ENCODE assay signal across 21 mouse cellular contexts in the genomic region with DNA sequence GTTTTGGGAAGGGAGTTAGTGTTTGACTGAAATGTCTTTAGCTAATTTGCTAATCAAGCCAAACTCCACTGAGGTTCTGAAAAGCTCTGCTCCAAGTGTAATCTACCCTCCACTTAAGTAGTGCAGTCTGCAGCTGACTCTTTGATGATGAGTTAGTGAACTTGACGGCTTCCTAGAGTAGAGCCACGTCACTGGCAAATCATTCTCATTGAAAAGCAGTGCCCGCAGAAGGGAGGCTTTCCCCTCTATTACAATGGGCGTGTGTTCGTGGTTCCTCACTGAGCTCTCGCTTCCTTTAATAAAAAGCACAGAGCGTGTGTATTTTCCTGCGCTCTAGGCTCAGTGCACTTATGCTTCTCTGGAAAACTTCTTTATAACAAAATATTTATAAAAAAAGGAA.
DNase-seq lines count a peak whose midpoint lies in the region; ATAC-seq lines count a peak whose summit lies in the region.
"Had no signal": no experiment of that assay in that cellular context is flagged by ENCODE, and none has a peak within 500 bp of the region (broad histone marks: within the 10 kb centered on the region; RNA-seq: fewer than 3 reads in every experiment).

No protein-coding gene starts in this region.

- no peak overlapping the region for H3K4me3 ChIP-seq in embryonic facial prominence, embryonic 14.5 days (ENCODE audit: low read depth, low read length)
- H3K4me3 ChIP-seq in embryonic facial prominence, embryonic 10.5 days = no peak overlapping the region
- H3K4me3 ChIP-seq: forebrain, embryonic 12.5 days; heart, embryonic 10.5 days; hindbrain, embryonic 15.5 days; limb, embryonic 15.5 days; liver, embryonic 15.5 days; midbrain, embryonic 15.5 days; myocyte had no signal

- H3K4me1 ChIP-seq in embryonic facial prominence, embryonic 14.5 days (ENCODE audit: control insufficient read depth, insufficient read depth, low read length) = peaks cover 7% of the 10 kb centered on the region; the same call in 1 of the 2 replicates
- H3K4me1 ChIP-seq in embryonic facial prominence, embryonic 10.5 days = peaks cover 18% of the 10 kb centered on the region
- H3K4me1 ChIP-seq: liver, embryonic 15.5 days; midbrain, embryonic 15.5 days had no signal

- 47% methylated on average over 8 of the region's 8 CpGs for WGBS in embryonic facial prominence, embryonic 14.5 days
- WGBS in embryonic facial prominence, embryonic 10.5 days = 74% methylated on average over 8 of the region's 8 CpGs

- peak; percentile 53 for DNase-seq in embryonic facial prominence, embryonic 14.5 days (ENCODE audit: low spot score)
- no peak for DNase-seq in embryonic facial prominence, embryonic 10.5 days (ENCODE audit: low spot score)
- DNase-seq in fibroblast of lung, adult 2 months (ENCODE audit: low read depth) = peak; percentile 45
- peak; percentile 26 for DNase-seq in retina, postnatal 1 day
- DNase-seq in cerebellum, adult 9-11 months = no peak
- DNase-seq in cerebellum, adult 11 months = no peak
- DNase-seq: adrenal gland, postnatal 25 days; cerebellum, postnatal 10 days; left cerebral cortex, postnatal 4 days; thymus, postnatal 36 days had no signal

- no peak for ATAC-seq in embryonic facial prominence, embryonic 14.5 days (ENCODE audit: low read depth)
- peak; percentile 82 for ATAC-seq in CD4-positive, CD25-positive, alpha-beta regulatory T cell, adult 4 months
- ATAC-seq: intestine, embryonic 16.5 days; midbrain, embryonic 15.5 days had no signal

- H3K9ac ChIP-seq in embryonic facial prominence, embryonic 14.5 days (ENCODE audit: low read depth, low read length) = no peak overlapping the region
- H3K9ac ChIP-seq: forebrain, embryonic 12.5 days; hindbrain, embryonic 15.5 days; limb, embryonic 15.5 days; liver, embryonic 15.5 days; midbrain, embryonic 15.5 days had no signal

- no peaks in the 10 kb centered on the region for H3K9me3 ChIP-seq in embryonic facial prominence, embryonic 14.5 days (ENCODE audit: control insufficient read depth, low read length)
- no peaks in the 10 kb centered on the region for H3K9me3 ChIP-seq in embryonic facial prominence, embryonic 10.5 days
- H3K9me3 ChIP-seq: forebrain, embryonic 12.5 days; heart, embryonic 10.5 days; hindbrain, embryonic 15.5 days; limb, embryonic 15.5 days; liver, embryonic 15.5 days; midbrain, embryonic 15.5 days had no signal

- no peak overlapping the region for H3K27ac ChIP-seq in embryonic facial prominence, embryonic 14.5 days (replicated peaks; ENCODE audit: low read depth, low read length)
- no peak overlapping the region for H3K27ac ChIP-seq in embryonic facial prominence, embryonic 10.5 days (replicated peaks)
- H3K27ac ChIP-seq: forebrain, embryonic 12.5 days; heart, embryonic 10.5 days; hindbrain, embryonic 15.5 days; kidney, postnatal 0 days; limb, embryonic 15.5 days; liver, embryonic 15.5 days; macrophage; midbrain, embryonic 15.5 days had no signal

- H3K4me2 ChIP-seq in embryonic facial prominence, embryonic 14.5 days (ENCODE audit: low read depth, low read length) = no peak overlapping the region
- H3K4me2 ChIP-seq: forebrain, embryonic 12.5 days; hindbrain, embryonic 15.5 days; limb, embryonic 15.5 days; liver, embryonic 15.5 days; midbrain, embryonic 15.5 days had no signal

- no peaks in the 10 kb centered on the region for H3K27me3 ChIP-seq in embryonic facial prominence, embryonic 14.5 days (replicated peaks; ENCODE audit: control insufficient read depth, insufficient read depth, low read length)
- H3K27me3 ChIP-seq in embryonic facial prominence, embryonic 10.5 days (replicated peaks; ENCODE audit: low read depth, poor library complexity, severe bottlenecking) = no peaks in the 10 kb centered on the region
- H3K27me3 ChIP-seq: forebrain, embryonic 12.5 days; hindbrain, embryonic 15.5 days; limb, embryonic 15.5 days; liver, embryonic 15.5 days; midbrain, embryonic 15.5 days had no signal

- H3K36me3 ChIP-seq in embryonic facial prominence, embryonic 14.5 days (ENCODE audit: control insufficient read depth, insufficient read depth, low read length) = no peaks in the 10 kb centered on the region
- H3K36me3 ChIP-seq in embryonic facial prominence, embryonic 10.5 days (replicated peaks) = no peaks in the 10 kb centered on the region
- H3K36me3 ChIP-seq: forebrain, embryonic 12.5 days; heart, embryonic 10.5 days; hindbrain, embryonic 15.5 days; limb, embryonic 15.5 days; liver, embryonic 15.5 days; midbrain, embryonic 15.5 days had no signal

Comparison
In these comparisons a context has a peak if more than half of its experiments do, and no peak if none do; other contexts are left out.
1. DNase-seq: peak in embryonic facial prominence, embryonic 14.5 days (single experiment), fibroblast of lung, adult 2 months (single experiment) and retina, postnatal 1 day (single experiment); none in embryonic facial prominence, embryonic 10.5 days (single experiment), cerebellum, adult 9-11 months (single experiment) and cerebellum, adult 11 months (single experiment).